ENCODE assay signal across 7 mouse cellular contexts in genomic region chr8:121850821-121851470, GRCm38 (mm10). TPM values are rescaled to one million over a fixed set of nuclear protein-coding genes. Genes with fewer than 3 reads are reported as not detected.
A peak's percentile ranks its signal among the peaks of the same experiment; 100 is the strongest.
DNase-seq lines count a peak whose midpoint lies in the region; ATAC-seq lines count a peak whose summit lies in the region.

No protein-coding gene starts in this region.

- H3K4me3 ChIP-seq in intestine, embryonic 16.5 days (ENCODE audit: low read length): peak overlapping the region; percentile 27
- peak overlapping the region; percentile 13; the same call in 1 of the 2 replicates for H3K4me3 ChIP-seq in midbrain, embryonic 11.5 days (ENCODE audit: low read depth, low read length)

- H3K27ac ChIP-seq in intestine, embryonic 16.5 days (ENCODE audit: low read length): no peak overlapping the region
- peak overlapping the region; percentile 20; the same call in 1 of the 2 replicates for H3K27ac ChIP-seq in midbrain, embryonic 11.5 days (ENCODE audit: low read depth, low read length)

- H3K9ac ChIP-seq in intestine, embryonic 16.5 days (ENCODE audit: low read depth, low read length): peak overlapping the region; percentile 75
- H3K9ac ChIP-seq in midbrain, embryonic 11.5 days (ENCODE audit: low read length): peak overlapping the region; percentile 61

- H3K4me2 ChIP-seq in intestine, embryonic 16.5 days (ENCODE audit: low read depth, low read length): peak overlapping the region; percentile 68
- peak overlapping the region; percentile 49 for H3K4me2 ChIP-seq in midbrain, embryonic 11.5 days

- H3K27me3 ChIP-seq in intestine, embryonic 16.5 days (replicated peaks; ENCODE audit: control insufficient read depth, insufficient read depth, low read length): no peaks in the 10 kb centered on the region
- no peaks in the 10 kb centered on the region for H3K27me3 ChIP-seq in midbrain, embryonic 11.5 days (ENCODE audit: control insufficient read depth, insufficient read depth, low read length)

- ATAC-seq in intestine, embryonic 16.5 days: peak; percentile 86
- ATAC-seq in midbrain, embryonic 11.5 days (ENCODE audit: low FRiP score): peak; percentile 80

- intact Hi-C loops in gastrocnemius, postnatal 36 days (cut with DNase I): loop anchor here (1.0 to 5.0 kb wide), 2 partner anchors 58 to 76 kb away; no protein-coding TSS in a partner anchor
- intact Hi-C loops in left cerebral cortex, postnatal 36 days (cut with DNase I): loop anchor here (1.0 to 5.0 kb wide), 2 partner anchors 58 to 76 kb away; no protein-coding TSS in a partner anchor

- DNase-seq in adrenal gland, adult 18-20 months (ENCODE audit: low spot score in 2 of 2): peak; percentile 97 to 98
- DNase-seq in embryo, embryonic 11 days: peak; percentile 95
- peak; percentile 97 for DNase-seq in gastrocnemius, postnatal 36 days
- DNase-seq in left cerebral cortex, postnatal 36 days (ENCODE audit: low spot score in 2 of 2): peak; percentile 95 to 96
- DNase-seq in midbrain, embryonic 11.5 days (ENCODE audit: low spot score, missing footprints): peak; percentile 100
- peak; percentile 96 for DNase-seq in skeletal muscle tissue, adult 2 months (ENCODE audit: low read depth, low spot score)

- H3K9me3 ChIP-seq in intestine, embryonic 16.5 days (ENCODE audit: control insufficient read depth, low read length): no peaks in the 10 kb centered on the region
- no peaks in the 10 kb centered on the region for H3K9me3 ChIP-seq in midbrain, embryonic 11.5 days (ENCODE audit: control insufficient read depth, low read length)

- 4% methylated on average over 24 of the region's 24 CpGs for whole genome bisulfite sequencing in intestine, embryonic 16.5 days
- 6% methylated on average over 24 of the region's 24 CpGs for WGBS in midbrain, embryonic 11.5 days

- H3K4me1 ChIP-seq in intestine, embryonic 16.5 days (ENCODE audit: control insufficient read depth, insufficient read depth, low read length): peaks cover 18% of the 10 kb centered on the region
- H3K4me1 ChIP-seq in midbrain, embryonic 11.5 days (ENCODE audit: control insufficient read depth, insufficient read depth, low read length): peaks cover 9% of the 10 kb centered on the region

- H3K36me3 ChIP-seq in intestine, embryonic 16.5 days (ENCODE audit: control insufficient read depth, insufficient read depth, low read length): no peaks in the 10 kb centered on the region
- H3K36me3 ChIP-seq in midbrain, embryonic 11.5 days (ENCODE audit: control insufficient read depth, insufficient read depth, low read length): no peaks in the 10 kb centered on the region

RNA-seq across cellular contexts. Expression of gene Klhdc4, which starts 21.6 kb away (rescaled TPM):
- 10 to 100 TPM; 23.1 to 26.5 TPM for total RNA-seq in adrenal gland, adult 18-20 months (2021)
- 1 to 10 TPM; 9.0 TPM for total RNA-seq in gastrocnemius, postnatal 36 days (2021)
- polyA plus RNA-seq in intestine, embryonic 16.5 days (2015; fragmentation: Nextera tagmentation; extraction: Ambion mirVana): 35.5 and 38.8 TPM in 2 replicates
- total RNA-seq in left cerebral cortex, postnatal 36 days (2021): 10 to 100 TPM; 29.0 to 34.2 TPM
- polyA plus RNA-seq in midbrain, embryonic 11.5 days (2014; fragmentation: Nextera tagmentation; extraction: Ambion mirVana): 49.4 and 52.9 TPM in 2 replicates

RNA-seq across cellular contexts. Expression of gene Slc7a5, which starts 56.5 kb away (rescaled TPM):
- 10 to 100 TPM; 35.3 to 48.3 TPM for total RNA-seq in adrenal gland, adult 18-20 months (2021)
- total RNA-seq in gastrocnemius, postnatal 36 days (2021): 1 to 10 TPM; 1.9 to 2.1 TPM
- 11.6 and 12.5 TPM in 2 replicates for polyA plus RNA-seq in intestine, embryonic 16.5 days (2015; fragmentation: Nextera tagmentation; extraction: Ambion mirVana)
- 10 to 100 TPM; 61.9 to 73.8 TPM for total RNA-seq in left cerebral cortex, postnatal 36 days (2021)
- 34.9 and 36.5 TPM in 2 replicates for polyA plus RNA-seq in midbrain, embryonic 11.5 days (2014; fragmentation: Nextera tagmentation; extraction: Ambion mirVana)

Comparison
In these comparisons a context has a peak if more than half of its experiments do, and no peak if none do; other contexts are left out.
1. RNA of gene Slc7a5, which starts 56.5 kb away (total RNA-seq): 61.9 to 73.8 TPM in left cerebral cortex, postnatal 36 days and 35.3 to 48.3 TPM in adrenal gland, adult 18-20 months; 1.9 to 2.1 TPM in gastrocnemius, postnatal 36 days; every median in the first group is over 10 times any median in the second.
2. Peak in every context shown above with its lines, with median percentiles within 50 percentile points of each other: DNase-seq.